Mouse (Mus musculus): ENCODE results near the gene Erbb3.

- TF ChIP-seq CTCF (IDR thresholded peaks at IDR 0.05; ENCODE audit: low read depth) (no peak), EP300 (IDR thresholded peaks at IDR 0.05; ENCODE audit: low read depth) (no peak)
These were observed 32.6 kb upstream of the Erbb3 start for GRCm38 (mm10) chr10:128621986-128622520.
